ENCODE assay signal across 24 mouse cellular contexts in genomic region chr11:114270358-114271072, GRCm38 (mm10).
DNase-seq lines count a peak whose midpoint lies in the region; ATAC-seq and TF ChIP-seq lines count a peak whose summit lies in the region.
"Had no signal": no experiment of that assay in that cellular context is flagged by ENCODE, and none has a peak within 500 bp of the region (broad histone marks: within the 10 kb centered on the region; RNA-seq: fewer than 3 reads in every experiment).

No protein-coding gene starts in this region.

- peaks cover 13% of the 10 kb centered on the region for H3K4me1 ChIP-seq in forebrain, embryonic 15.5 days
- no peaks in the 10 kb centered on the region for H3K4me1 ChIP-seq in forebrain, embryonic 10.5 days
- no peaks in the 10 kb centered on the region for H3K4me1 ChIP-seq in heart, adult 2 months (ENCODE audit: control insufficient read depth, insufficient read depth, low read length)
- H3K4me1 ChIP-seq: heart, embryonic 12.5 days; heart, embryonic 15.5 days; hindbrain, embryonic 10.5 days; intestine, embryonic 15.5 days had no signal

- no peaks in the 10 kb centered on the region for H3K9me3 ChIP-seq in forebrain, embryonic 15.5 days
- no peaks in the 10 kb centered on the region for H3K9me3 ChIP-seq in forebrain, embryonic 10.5 days
- H3K9me3 ChIP-seq: heart, embryonic 15.5 days; hindbrain, embryonic 10.5 days; hindbrain, embryonic 13.5 days; intestine, embryonic 15.5 days had no signal

- H3K79me2 ChIP-seq in heart, adult 2 months (replicated peaks; ENCODE audit: control insufficient read depth, insufficient read depth, low read length) = no peaks in the 10 kb centered on the region

- no peak overlapping the region for H3K4me2 ChIP-seq in forebrain, embryonic 15.5 days (replicated peaks)
- H3K4me2 ChIP-seq: heart, embryonic 12.5 days; heart, embryonic 15.5 days; hindbrain, embryonic 13.5 days; intestine, embryonic 15.5 days had no signal

- TF ChIP-seq EP300 in heart, adult 2 months (IDR thresholded peaks at IDR 0.05; ENCODE audit: insufficient read depth, low read depth, low read length) = no peak

- intact Hi-C loops in heart, adult 2 months (cut with DNase I) = no loop called here

- no peak overlapping the region for H3K9ac ChIP-seq in forebrain, embryonic 15.5 days (replicated peaks)
- H3K9ac ChIP-seq in heart, adult 2 months (ENCODE audit: low read depth, low read length) = no peak overlapping the region
- H3K9ac ChIP-seq: heart, embryonic 12.5 days; heart, embryonic 15.5 days; hindbrain, embryonic 13.5 days; intestine, embryonic 15.5 days had no signal

- WGBS in forebrain, embryonic 15.5 days = 59% methylated on average over 10 of the region's 10 CpGs
- 88% methylated on average over 10 of the region's 10 CpGs for WGBS in forebrain, embryonic 10.5 days
- WGBS in heart, adult 2 months = 79% methylated on average over 10 of the region's 10 CpGs

- no peak overlapping the region for H3K4me3 ChIP-seq in forebrain, embryonic 15.5 days
- H3K4me3 ChIP-seq in forebrain, embryonic 10.5 days = no peak overlapping the region
- no peak overlapping the region for H3K4me3 ChIP-seq in heart, adult 2 months
- H3K4me3 ChIP-seq: gastrocnemius, adult 2 months; heart, embryonic 12.5 days; heart, embryonic 15.5 days; hindbrain, embryonic 10.5 days; hindbrain, embryonic 13.5 days; intestine, embryonic 15.5 days had no signal

- no peaks in the 10 kb centered on the region for H3K27me3 ChIP-seq in forebrain, embryonic 15.5 days
- H3K27me3 ChIP-seq in forebrain, embryonic 10.5 days (ENCODE audit: poor library complexity, severe bottlenecking) = no peaks in the 10 kb centered on the region
- H3K27me3 ChIP-seq in heart, adult 2 months (ENCODE audit: control insufficient read depth, insufficient read depth, low read length) = no peaks in the 10 kb centered on the region
- H3K27me3 ChIP-seq: heart, embryonic 12.5 days had no signal

- peak overlapping the region; percentile 65 for H3K27ac ChIP-seq in forebrain, embryonic 15.5 days (replicated peaks)
- no peak overlapping the region for H3K27ac ChIP-seq in forebrain, embryonic 10.5 days
- no peak overlapping the region for H3K27ac ChIP-seq in heart, adult 2 months
- H3K27ac ChIP-seq: gastrocnemius, adult 2 months; heart, embryonic 15.5 days; hindbrain, embryonic 10.5 days; hindbrain, embryonic 13.5 days; intestine, embryonic 15.5 days had no signal

- TF ChIP-seq POLR2A in brain, embryonic 14.5 days (IDR thresholded peaks at IDR 0.05; ENCODE audit: borderline replicate concordance, extremely low read depth, insufficient read depth, insufficient read length, poor library complexity, severe bottlenecking) = no peak
- no peak for TF ChIP-seq POLR2A in heart, adult 2 months (IDR thresholded peaks at IDR 0.05; ENCODE audit: insufficient read depth, low read depth, low read length)

- no peak for TF ChIP-seq CTCF in brain, embryonic 14.5 days (IDR thresholded peaks at IDR 0.05; ENCODE audit: borderline replicate concordance, extremely low read depth, insufficient read depth, insufficient read length)
- TF ChIP-seq CTCF in heart, adult 2 months (IDR thresholded peaks at IDR 0.05) = no peak

- ATAC-seq in forebrain, embryonic 15.5 days (replicated peaks) = peak; percentile 58
- ATAC-seq: CD4-positive, CD25-positive, alpha-beta regulatory T cell, adult 4 months; hindbrain, embryonic 16.5 days; intestine, embryonic 15.5 days had no signal

- no peaks in the 10 kb centered on the region for H3K36me3 ChIP-seq in forebrain, embryonic 15.5 days
- no peaks in the 10 kb centered on the region for H3K36me3 ChIP-seq in forebrain, embryonic 10.5 days (replicated peaks)
- H3K36me3 ChIP-seq in heart, adult 2 months (ENCODE audit: control insufficient read depth, insufficient read depth, low read length) = no peaks in the 10 kb centered on the region
- H3K36me3 ChIP-seq: heart, embryonic 12.5 days; heart, embryonic 15.5 days; hindbrain, embryonic 10.5 days; hindbrain, embryonic 13.5 days; intestine, embryonic 15.5 days had no signal

- no peak for DNase-seq in forebrain, embryonic 10.5 days (ENCODE audit: extremely low spot score, low spot score)
- peak; percentile 48 for DNase-seq in brain, adult 2 months (ENCODE audit: low read depth, low spot score)
- peak; percentile 62 for DNase-seq in brain, embryonic 14.5 days (ENCODE audit: low read depth)
- no peak for DNase-seq in urinary bladder, postnatal 25 days (ENCODE audit: low spot score)
- DNase-seq in heart, adult 2 months = no peak
- DNase-seq: adrenal gland, adult 2 months; adrenal gland, postnatal 14 days; cerebellum, adult 18-20 months; cerebellum, adult 9-10 months; cerebellum, postnatal 14 days; gastrocnemius, adult 2 months; gastrocnemius, postnatal 14 days; heart, adult 11 months; heart, postnatal 10 days; heart, postnatal 36 days; kidney, adult 11 months had no signal

Comparison
In these comparisons a context has a peak if more than half of its experiments do, and no peak if none do; other contexts are left out.
1. DNase-seq: peak in brain, adult 2 months (single experiment) and brain, embryonic 14.5 days (single experiment); none in forebrain, embryonic 10.5 days (single experiment), urinary bladder, postnatal 25 days (single experiment) and heart, adult 2 months (0 of 2).